Mouse (Mus musculus): ENCODE data around the gene Wdr46.

Wdr46 gene

GRCm38 (mm10) chr17:33928251-33928947 lies 12.1 kb upstream of the Wdr46 start:
- DNase-seq (ENCODE audit: low read depth in 1 of 2, low spot score in 2 of 2) = no peak

- DNase-seq (ENCODE audit: low read depth in 1 of 2, low spot score in 2 of 2) = peak; percentile 78 to 85
Observed at GRCm38 (mm10) chr17:33929371-33930279, 10.8 kb upstream of the Wdr46 start, which contains the start of gene Rgl2. Gene Rgl2 (plus strand): TSS chr17:33929543.

- DNase-seq (ENCODE audit: low read depth in 1 of 2, low spot score in 2 of 2) = peak in 1 of 2 experiments; percentile 60
Observed at GRCm38 (mm10) chr17:33930280-33931158, 9.9 kb upstream of the Wdr46 start.

GRCm38 (mm10) chr17:33931159-33931866 lies 9.1 kb upstream of the Wdr46 start:
- no peak for DNase-seq (ENCODE audit: low read depth in 1 of 2, low spot score in 2 of 2)

- DNase-seq (ENCODE audit: low read depth in 1 of 2, low spot score in 2 of 2) = no peak
Observed at GRCm38 (mm10) chr17:33931947-33932346, 8.5 kb upstream of the Wdr46 start.

- no peak for DNase-seq (ENCODE audit: low read depth in 1 of 2, low spot score in 2 of 2)
Observed at GRCm38 (mm10) chr17:33932448-33932847, 8.0 kb upstream of the Wdr46 start.

- DNase-seq (ENCODE audit: low read depth in 1 of 2, low spot score in 2 of 2) = no peak
Observed at GRCm38 (mm10) chr17:33932970-33933369, 7.5 kb upstream of the Wdr46 start.

GRCm38 (mm10) chr17:33935422-33936055 lies 4.9 kb upstream of the Wdr46 start:
- no peak for DNase-seq (ENCODE audit: low read depth in 1 of 2, low spot score in 2 of 2)

- no peak for DNase-seq (ENCODE audit: low read depth in 1 of 2, low spot score in 2 of 2)
Observed at GRCm38 (mm10) chr17:33936993-33937392, 3.5 kb upstream of the Wdr46 start.

- DNase-seq (ENCODE audit: low read depth in 1 of 2, low spot score in 2 of 2) = no peak
Observed at GRCm38 (mm10) chr17:33938783-33939182, 1.7 kb upstream of the Wdr46 start.

GRCm38 (mm10) chr17:33940981-33941380 lies 521 bp downstream of the Wdr46 start:
- no peak for DNase-seq (ENCODE audit: low read depth in 1 of 2, low spot score in 2 of 2)

GRCm38 (mm10) chr17:33941381-33941780 lies 921 bp downstream of the Wdr46 start:
- DNase-seq (ENCODE audit: low read depth in 1 of 2, low spot score in 2 of 2) = no peak

- no peak for DNase-seq (ENCODE audit: low read depth in 1 of 2, low spot score in 2 of 2)
Observed at GRCm38 (mm10) chr17:33943454-33943853, 3.0 kb downstream of the Wdr46 start.

GRCm38 (mm10) chr17:33947430-33948089 lies 7.1 kb downstream of the Wdr46 start:
- DNase-seq (ENCODE audit: low read depth in 1 of 2, low spot score in 2 of 2) = no peak

- DNase-seq (ENCODE audit: low read depth in 1 of 2, low spot score in 2 of 2) = no peak
Observed at GRCm38 (mm10) chr17:33948090-33948904, 7.8 kb downstream of the Wdr46 start.

GRCm38 (mm10) chr17:33948905-33949537 lies 8.6 kb downstream of the Wdr46 start:
- no peak for DNase-seq (ENCODE audit: low read depth in 1 of 2, low spot score in 2 of 2)

- DNase-seq (ENCODE audit: low read depth in 1 of 2, low spot score in 2 of 2) = no peak
Observed at GRCm38 (mm10) chr17:33950131-33950625, 9.7 kb downstream of the Wdr46 start.
